Mouse (Mus musculus) neural tube, embryonic 14.5 days (tissue): ENCODE data around the gene Ubl4b. TPM values are rescaled to one million over a fixed set of nuclear protein-coding genes. Genes with fewer than 3 reads are reported as not detected.

Experiments
- ATAC-seq: fragments of 200-750 bp; cut with Nextera tagmentation; 2 replicates; pipeline ENCODE4 v1.8.0; 2017; ENCODE audit warnings: low read depth, mild to moderate bottlenecking, moderate TSS enrichment, moderate library complexity
- H3K27ac ChIP-seq: fragments of 300-500 bp; sonication (generic); 2 replicates; pipeline ENCODE4 v1.5.1; 2014; ENCODE audit warnings: low read depth, mild to moderate bottlenecking, control low read depth, low read length, moderate library complexity, mixed read lengths
- H3K27me3 ChIP-seq: fragments of 300-500 bp; sonication (generic); 2 replicates; pipeline ENCODE4 v1.6.1; 2014; ENCODE audit warnings: low read length; ENCODE audit not compliant: control insufficient read depth, insufficient read depth
- H3K36me3 ChIP-seq: fragments of 300-500 bp; sonication (generic); 2 replicates; pipeline ENCODE4 v1.6.1; 2014; ENCODE audit warnings: low read length, mixed read lengths; ENCODE audit not compliant: control insufficient read depth, insufficient read depth
- H3K4me1 ChIP-seq: fragments of 300-500 bp; sonication (generic); 2 replicates; pipeline ENCODE4 v1.6.1; 2014; ENCODE audit warnings: low read length; ENCODE audit not compliant: control insufficient read depth, insufficient read depth
- H3K4me2 ChIP-seq: fragments of 300-500 bp; sonication (generic); 2 replicates; pipeline ENCODE4 v1.6.1; 2014; ENCODE audit warnings: mild to moderate bottlenecking, low read depth, low read length, control low read depth
- H3K4me3 ChIP-seq: fragments of 300-500 bp; sonication (generic); 2 replicates; pipeline ENCODE4 v1.5.1; 2014; ENCODE audit warnings: low read depth, low read length, control low read depth, mixed read lengths
- H3K9ac ChIP-seq: fragments of 300-500 bp; sonication (generic); replicated peaks from 2 replicates; pipeline ENCODE4 v1.6.1; 2014; ENCODE audit warnings: low read depth, mild to moderate bottlenecking, control low read depth, low read length, mixed read lengths
- H3K9me3 ChIP-seq: fragments of 300-500 bp; sonication (generic); 2 replicates; pipeline ENCODE4 v1.6.1; 2016; ENCODE audit warnings: low read length; ENCODE audit not compliant: control insufficient read depth
- WGBS: fragments of 180-500 bp; shearing (Covaris S2); extraction: QIAGEN DNeasy Blood & Tissue Kit; methylation state at CpG from one replicate; pipeline ENCODE4 v1.1.7; 2014; 5-methylcytosine and 5-hydroxymethylcytosine counted together
- polyA plus RNA-seq: library from polyadenylated mRNA; unstranded; fragments of >200 nt; fragmentation: Nextera tagmentation; extraction: Ambion mirVana; gene quantifications from 2 replicates; pipeline ENCODE4 v1.2.1, GENCODE M21; 2014

Ubl4b gene
- polyA plus RNA-seq = not detected in 2 replicates

DNA sequence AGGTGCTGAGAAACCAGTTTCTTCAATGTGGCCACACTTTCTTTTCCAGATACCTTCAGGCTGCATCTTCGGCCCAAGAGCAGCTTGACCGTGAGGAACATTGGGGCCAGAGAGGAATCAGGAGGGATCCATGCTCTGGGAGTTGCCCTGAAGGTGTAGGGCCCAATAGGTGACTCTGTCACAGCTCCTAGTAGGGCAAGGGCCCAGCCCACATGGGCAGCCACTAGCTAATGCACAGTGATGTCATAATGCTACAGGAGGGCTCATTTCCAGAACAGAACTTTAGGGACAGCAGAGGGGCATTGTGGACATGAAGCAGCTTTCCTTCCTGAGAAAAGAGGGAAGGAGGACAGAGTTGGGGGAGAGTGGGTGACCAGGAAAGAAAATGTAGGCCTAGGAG, at the start of gene Ubl4b:
Gene Ubl4b (minus strand): TSS at position 232 of the 400 bp plus-strand sequence.
- no peak within 1 kb of the TSS for H3K9ac ChIP-seq
- 96% methylated on average over 2 of the region's 2 CpGs for WGBS
- H3K27me3 ChIP-seq = no peaks in the 10 kb centered on the region
- no peaks in the 10 kb centered on the region for H3K36me3 ChIP-seq
- H3K4me2 ChIP-seq = no peak within 1 kb of the TSS
- 0 out of 2 replicates have a peak, but pooled peaks cover 2% of the 10 kb centered on the region for H3K4me1 ChIP-seq
- no peak for ATAC-seq
- H3K9me3 ChIP-seq = no peaks in the 10 kb centered on the region
- no peak within 1 kb of the TSS for H3K4me3 ChIP-seq
- H3K27ac ChIP-seq = no peak within 1 kb of the TSS

DNA sequence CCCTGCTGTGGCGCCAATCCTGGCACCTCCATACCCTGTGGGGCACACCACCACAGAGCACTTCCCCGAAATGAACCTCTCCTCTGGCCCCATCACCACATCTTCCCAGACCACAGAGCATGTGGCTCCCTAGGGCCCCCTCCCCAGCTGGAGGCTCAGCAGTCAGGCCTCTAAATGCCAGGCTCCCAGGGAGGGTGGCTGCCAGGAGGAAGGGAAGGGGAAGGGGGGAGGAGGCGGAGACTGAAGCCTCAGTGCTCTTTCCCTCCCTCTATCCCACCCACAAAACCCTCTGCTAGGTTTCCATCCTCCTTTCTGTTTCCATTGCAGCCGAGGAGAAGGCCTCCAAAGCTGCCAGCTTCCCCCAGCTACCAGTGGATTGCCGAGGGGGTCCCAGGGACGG, 45.3 kb upstream of the Ubl4b start:
- Histone ChIP-seq H3K27me3 (peaks cover 18% of the 10 kb centered on the region), H3K36me3 (no peaks in the 10 kb centered on the region)

DNA sequence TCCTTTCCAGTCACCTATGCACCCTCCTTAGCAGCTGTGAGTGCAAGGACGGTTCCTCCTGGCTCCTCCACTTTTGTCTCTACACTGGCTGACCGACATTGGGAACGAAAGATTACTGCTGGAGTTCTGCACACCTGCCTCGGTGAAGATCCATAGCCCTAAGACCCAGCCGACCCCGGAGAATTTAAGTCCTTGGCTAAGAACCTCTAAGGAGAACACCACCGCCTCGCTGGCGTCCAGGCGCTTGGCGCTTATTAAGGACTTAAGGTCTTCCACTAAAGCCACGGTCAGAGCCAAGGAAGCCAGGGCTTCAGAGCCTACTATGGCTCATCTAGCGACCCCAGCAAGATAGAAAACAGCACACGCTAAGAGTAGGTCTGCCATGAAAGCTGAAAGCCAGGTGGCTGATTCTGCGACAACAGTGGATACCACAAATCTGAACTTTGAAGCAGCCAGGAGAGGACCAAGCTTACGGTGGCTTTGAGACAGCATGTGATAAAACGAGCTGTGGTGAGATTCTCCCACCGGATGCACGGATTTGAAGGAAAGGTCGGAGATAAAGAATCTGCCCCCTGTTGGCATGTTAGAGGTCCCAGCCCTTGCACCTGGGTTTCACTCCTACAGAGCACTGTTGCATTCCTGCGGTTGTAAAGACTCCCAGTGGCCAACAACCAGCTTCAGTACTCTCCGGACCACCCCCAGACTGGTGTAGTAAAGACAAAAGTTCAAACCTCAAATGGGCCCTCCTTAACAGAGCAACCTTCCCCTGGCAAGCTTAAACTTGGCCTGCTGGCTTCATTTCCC, 42.9 kb upstream of the Ubl4b start:
- no peak overlapping the region for H3K9ac ChIP-seq
- H3K27me3 ChIP-seq = peaks cover 33% of the 10 kb centered on the region
- 3% methylated on average over 22 of the region's 22 CpGs for WGBS
- H3K27ac ChIP-seq = no peak overlapping the region
- H3K4me3 ChIP-seq = no peak overlapping the region
- ATAC-seq = no peak
- H3K9me3 ChIP-seq = no peaks in the 10 kb centered on the region
- no peaks in the 10 kb centered on the region for H3K36me3 ChIP-seq
- peaks cover 7% of the 10 kb centered on the region for H3K4me1 ChIP-seq
- no peak overlapping the region for H3K4me2 ChIP-seq

More for the DNA sequence above, 45.3 kb upstream of the Ubl4b start:
- no peak overlapping the region for H3K4me3 ChIP-seq
- no peak overlapping the region for H3K4me2 ChIP-seq
- no peak for ATAC-seq
- H3K4me1 ChIP-seq = peaks cover 3% of the 10 kb centered on the region
- 55% methylated on average over 5 of the region's 6 CpGs for WGBS
- no peak overlapping the region for H3K27ac ChIP-seq
- no peak overlapping the region for H3K9ac ChIP-seq
- H3K9me3 ChIP-seq = no peaks in the 10 kb centered on the region

DNA sequence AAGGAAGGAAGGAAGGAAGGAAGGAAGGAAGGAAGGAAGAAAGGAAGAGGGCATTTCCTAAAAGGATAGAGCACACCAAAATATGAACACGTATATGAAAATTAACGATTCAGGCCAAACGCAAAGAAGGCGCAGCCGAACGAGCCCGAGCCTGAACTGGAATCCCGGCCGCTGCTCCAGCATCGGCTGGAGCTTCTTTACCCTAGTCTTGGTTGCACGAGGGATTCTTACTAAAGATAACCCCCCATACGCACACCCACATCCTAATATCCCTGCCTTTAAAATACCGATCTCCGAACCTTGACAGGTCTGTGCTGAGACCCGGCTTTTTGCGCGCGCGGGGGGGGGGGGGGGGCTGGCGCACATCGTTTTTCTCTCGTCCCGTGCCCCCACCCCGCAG, 42.3 kb upstream of the Ubl4b start:
- no peaks in the 10 kb centered on the region for H3K36me3 ChIP-seq
- under 1% methylated on average over 24 of the region's 24 CpGs for whole genome bisulfite sequencing
- H3K4me3 ChIP-seq = no peak overlapping the region
- peaks cover 7% of the 10 kb centered on the region for H3K4me1 ChIP-seq
- no peak overlapping the region for H3K4me2 ChIP-seq
- no peak for ATAC-seq
- no peak overlapping the region for H3K9ac ChIP-seq
- H3K27me3 ChIP-seq = peaks cover 34% of the 10 kb centered on the region
- H3K27ac ChIP-seq = no peak overlapping the region
- no peaks in the 10 kb centered on the region for H3K9me3 ChIP-seq

DNA sequence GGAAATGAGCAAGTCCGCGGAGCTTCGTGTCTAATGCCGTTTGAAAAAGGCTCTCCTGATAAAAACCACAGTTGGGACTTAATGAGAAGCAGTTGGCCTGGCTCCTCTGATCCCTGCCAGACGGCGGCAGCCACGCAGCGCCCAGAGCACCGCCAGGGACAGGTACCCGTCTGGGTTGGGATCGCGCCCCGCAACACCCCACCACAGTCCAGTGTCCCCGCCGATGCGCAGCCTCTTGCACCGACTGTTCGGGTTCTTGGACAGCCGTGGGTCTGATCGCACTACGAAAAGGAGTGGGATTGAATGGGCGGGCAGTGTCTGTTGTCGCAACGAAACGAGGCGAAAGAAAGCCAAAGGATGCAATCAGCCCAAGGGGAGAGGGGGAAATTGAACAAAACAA, 41.7 kb upstream of the Ubl4b start:
- ATAC-seq = no peak
- H3K4me2 ChIP-seq = no peak overlapping the region
- no peak overlapping the region for H3K9ac ChIP-seq
- H3K4me3 ChIP-seq = no peak overlapping the region
- H3K36me3 ChIP-seq = no peaks in the 10 kb centered on the region
- H3K9me3 ChIP-seq = no peaks in the 10 kb centered on the region
- peaks cover 7% of the 10 kb centered on the region for H3K4me1 ChIP-seq
- H3K27me3 ChIP-seq = peaks cover 34% of the 10 kb centered on the region
- under 1% methylated on average over 26 of the region's 26 CpGs for WGBS
- no peak overlapping the region for H3K27ac ChIP-seq

DNA sequence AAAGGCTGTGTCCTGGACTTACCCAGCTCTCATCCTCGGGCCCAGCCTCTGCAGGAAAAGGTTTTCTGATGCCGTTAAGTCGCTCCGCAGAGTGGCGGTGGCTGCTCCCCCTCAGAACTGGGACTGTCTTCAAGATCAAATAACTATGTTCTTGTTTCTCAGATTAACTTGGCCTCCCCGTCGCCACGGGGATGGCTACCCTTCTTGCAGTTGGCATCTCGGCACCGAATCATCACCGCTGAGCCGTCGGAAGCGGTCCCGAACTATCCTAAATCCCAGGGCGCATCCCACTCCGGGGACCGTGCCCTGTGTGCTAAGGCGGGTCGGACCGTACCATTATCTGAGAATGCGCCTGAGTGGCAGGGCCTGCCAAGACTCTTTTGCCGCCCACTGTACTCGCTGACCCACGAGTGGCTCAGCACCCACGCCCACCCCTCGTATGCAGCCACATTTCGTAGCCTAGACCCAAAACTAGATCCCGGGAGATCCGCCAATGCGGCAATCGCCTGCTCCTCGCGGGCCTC, 41.1 kb upstream of the Ubl4b start:
- Histone ChIP-seq H3K27me3 (peaks cover 34% of the 10 kb centered on the region), H3K4me3 (no peak overlapping the region), H3K9ac (no peak overlapping the region), H3K36me3 (no peaks in the 10 kb centered on the region), H3K4me2 (no peak overlapping the region), H3K4me1 (peaks cover 7% of the 10 kb centered on the region), H3K9me3 (no peaks in the 10 kb centered on the region), H3K27ac (no peak overlapping the region)
- WGBS = under 1% methylated on average over 34 of the region's 34 CpGs
- no peak for ATAC-seq

DNA sequence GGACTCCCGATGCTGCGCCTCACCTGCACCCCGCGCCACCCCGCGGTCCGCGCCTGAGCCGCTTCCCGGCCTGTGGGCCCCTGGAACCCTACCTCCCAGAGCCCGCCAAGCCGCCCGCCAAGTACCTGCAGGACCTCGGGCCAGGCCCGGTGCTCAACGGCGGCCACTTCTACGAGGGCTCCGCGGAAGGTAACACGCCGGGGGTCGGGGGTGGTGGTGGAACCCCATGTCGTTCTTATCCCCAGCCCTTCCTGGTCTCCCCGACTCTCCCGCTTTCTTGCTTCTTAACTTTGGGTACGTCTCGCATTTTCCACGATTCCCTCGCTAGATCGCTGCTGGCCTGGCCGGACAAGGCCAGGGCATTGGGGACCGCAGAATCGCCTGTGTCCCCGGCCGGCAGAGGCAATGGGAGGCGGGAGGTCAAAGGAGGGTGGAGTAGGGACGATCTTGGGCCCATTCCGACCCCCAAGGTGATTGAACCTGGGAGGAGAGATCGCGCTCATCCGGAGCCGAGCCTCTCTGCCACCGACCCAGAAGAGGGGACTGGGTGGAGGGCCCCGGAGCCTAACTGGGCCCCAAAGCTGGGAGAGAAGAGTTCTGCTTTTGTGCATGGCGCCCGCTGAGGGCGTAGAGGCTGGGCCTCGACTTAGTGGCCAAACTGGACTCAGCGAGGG, 40.5 kb upstream of the Ubl4b start:
- Histone ChIP-seq H3K9me3 (no peaks in the 10 kb centered on the region), H3K9ac (no peak overlapping the region), H3K27me3 (peaks cover 34% of the 10 kb centered on the region), H3K27ac (no peak overlapping the region), H3K4me2 (peak overlapping the region; percentile 46), H3K4me1 (peaks cover 7% of the 10 kb centered on the region), H3K4me3 (peak overlapping the region; percentile 17; the same call in 1 of the 2 replicates), H3K36me3 (no peaks in the 10 kb centered on the region)
- no peak; the same call in 1 of the 2 replicates for ATAC-seq
- under 1% methylated on average over 46 of the region's 50 CpGs for WGBS

DNA sequence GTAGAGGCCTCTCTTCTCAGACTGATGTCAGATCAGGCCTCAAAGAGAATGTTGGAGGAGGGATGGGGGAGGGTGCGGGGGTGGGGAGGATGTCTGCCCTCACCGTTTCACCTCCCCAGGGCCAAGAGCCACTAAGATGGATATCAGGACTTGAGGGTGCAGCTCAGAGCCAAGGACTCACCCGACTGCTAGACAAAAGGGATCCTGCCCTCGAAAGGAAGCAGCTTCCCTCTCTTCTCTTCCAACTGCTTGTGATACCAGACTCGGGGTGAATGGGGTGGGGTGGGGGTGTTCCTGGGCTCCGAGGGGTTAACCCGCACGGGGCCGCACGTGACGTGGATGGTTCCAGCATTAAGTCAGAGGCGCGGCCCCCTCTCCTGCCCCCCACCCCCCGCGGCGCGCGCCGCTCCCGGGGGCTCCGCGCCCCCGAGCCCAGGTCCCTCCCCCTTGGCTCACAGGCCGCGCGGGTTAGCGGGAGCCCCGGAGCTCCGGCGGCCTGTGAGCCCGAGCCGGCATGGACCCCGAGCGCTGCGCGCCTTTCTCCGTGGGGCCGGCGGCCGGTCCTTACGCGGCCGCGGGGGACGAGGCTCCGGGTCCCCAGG, 39.9 kb upstream of the Ubl4b start, which contains the start of gene Alx3:
Gene Alx3 (plus strand): TSS at position 370 of the 602 bp plus-strand sequence.
- Histone ChIP-seq H3K4me1 (peaks cover 7% of the 10 kb centered on the region), H3K4me3 (peak within 1 kb of the TSS; percentile 17; the same call in 1 of the 2 replicates), H3K4me2 (peak within 1 kb of the TSS; percentile 46), H3K9me3 (no peaks in the 10 kb centered on the region), H3K27ac (no peak within 1 kb of the TSS), H3K36me3 (no peaks in the 10 kb centered on the region), H3K27me3 (peaks cover 34% of the 10 kb centered on the region), H3K9ac (no peak within 1 kb of the TSS)
- peak; percentile 28; the same call in 1 of the 2 replicates for ATAC-seq
- WGBS = 2% methylated on average over 44 of the region's 46 CpGs
